Mouse (Mus musculus): Measurements from ENCODE around the gene Itsn1.

Gene Itsn1

DNA sequence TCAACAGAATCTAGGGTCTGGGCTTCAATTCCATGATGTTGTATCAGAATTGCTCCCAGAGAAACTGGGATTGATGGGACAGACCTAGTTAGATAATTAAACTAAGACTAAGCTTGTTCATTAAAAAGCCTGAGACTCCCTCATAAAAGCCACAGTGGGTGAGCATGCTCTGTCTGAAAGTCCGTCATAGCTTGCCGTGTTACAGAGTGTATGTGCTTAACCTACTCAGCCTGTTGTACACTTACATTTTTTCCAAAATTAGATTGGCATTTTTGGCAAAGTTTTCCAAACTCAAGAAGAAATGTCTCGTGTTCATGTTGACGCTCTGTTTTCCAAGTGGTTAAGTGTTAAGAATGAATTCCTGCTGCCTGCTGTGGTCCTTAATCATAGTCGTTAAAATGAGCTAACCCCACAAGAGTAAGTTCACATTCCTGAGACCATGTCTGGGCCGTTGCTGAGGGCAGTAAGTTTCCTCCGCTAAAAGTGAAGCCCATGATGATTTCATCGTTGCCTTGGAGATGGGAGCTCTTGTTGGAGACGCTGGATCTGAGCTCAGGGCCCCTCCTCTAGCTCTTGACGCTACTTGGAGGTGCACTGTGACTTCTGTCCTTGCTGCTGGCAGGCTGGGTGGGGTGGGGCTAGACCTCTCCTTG is 117.1 kb downstream of the Itsn1 start:
- no peak for DNase-seq (ENCODE audit: low read depth, low spot score)

- no peak for DNase-seq (ENCODE audit: low read depth, low spot score)
These were observed 118.6 kb downstream of the Itsn1 start for GRCm38 (mm10) chr16:91847525-91848225.

GRCm38 (mm10) chr16:91848505-91848904 is 119.4 kb downstream of the Itsn1 start:
- DNase-seq (ENCODE audit: low read depth, low spot score) = no peak

DNA sequence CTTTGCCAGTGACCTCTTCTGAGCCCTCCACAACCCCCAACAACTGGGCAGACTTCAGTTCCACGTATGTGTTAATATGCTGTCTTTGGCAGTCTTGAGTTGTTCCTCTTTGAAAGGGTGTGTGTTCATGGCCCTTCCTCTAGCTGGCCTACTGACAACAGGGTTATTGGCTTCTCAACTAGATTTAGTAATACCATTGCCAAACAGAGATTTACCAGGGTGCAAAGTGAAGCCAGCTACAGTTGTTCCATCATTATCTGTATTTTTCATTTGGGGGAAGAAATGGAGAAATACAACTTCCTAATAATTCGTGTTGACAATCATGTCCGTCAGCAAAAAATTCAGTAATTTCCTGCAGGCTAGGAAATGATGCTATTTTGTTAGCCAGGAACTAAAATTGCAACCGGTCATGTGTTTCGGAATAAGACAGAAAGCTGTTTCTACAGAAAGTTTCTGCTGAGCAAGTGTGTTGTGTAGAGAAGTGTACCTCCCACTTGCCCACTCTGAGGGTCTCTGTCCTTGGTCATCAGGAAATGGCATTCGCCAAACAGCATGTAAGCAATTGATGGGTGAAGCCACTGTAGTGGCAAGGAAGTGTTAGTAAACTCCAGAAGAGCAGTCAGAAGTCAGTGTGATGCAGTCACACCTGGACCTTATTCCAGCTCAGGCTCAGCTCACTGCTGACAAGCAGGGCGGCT is 120.0 kb downstream of the Itsn1 start:
- DNase-seq (ENCODE audit: low read depth, low spot score) = no peak

- no peak for DNase-seq (ENCODE audit: low read depth, low spot score)
These were observed 121.1 kb downstream of the Itsn1 start for GRCm38 (mm10) chr16:91850175-91850574.

DNA sequence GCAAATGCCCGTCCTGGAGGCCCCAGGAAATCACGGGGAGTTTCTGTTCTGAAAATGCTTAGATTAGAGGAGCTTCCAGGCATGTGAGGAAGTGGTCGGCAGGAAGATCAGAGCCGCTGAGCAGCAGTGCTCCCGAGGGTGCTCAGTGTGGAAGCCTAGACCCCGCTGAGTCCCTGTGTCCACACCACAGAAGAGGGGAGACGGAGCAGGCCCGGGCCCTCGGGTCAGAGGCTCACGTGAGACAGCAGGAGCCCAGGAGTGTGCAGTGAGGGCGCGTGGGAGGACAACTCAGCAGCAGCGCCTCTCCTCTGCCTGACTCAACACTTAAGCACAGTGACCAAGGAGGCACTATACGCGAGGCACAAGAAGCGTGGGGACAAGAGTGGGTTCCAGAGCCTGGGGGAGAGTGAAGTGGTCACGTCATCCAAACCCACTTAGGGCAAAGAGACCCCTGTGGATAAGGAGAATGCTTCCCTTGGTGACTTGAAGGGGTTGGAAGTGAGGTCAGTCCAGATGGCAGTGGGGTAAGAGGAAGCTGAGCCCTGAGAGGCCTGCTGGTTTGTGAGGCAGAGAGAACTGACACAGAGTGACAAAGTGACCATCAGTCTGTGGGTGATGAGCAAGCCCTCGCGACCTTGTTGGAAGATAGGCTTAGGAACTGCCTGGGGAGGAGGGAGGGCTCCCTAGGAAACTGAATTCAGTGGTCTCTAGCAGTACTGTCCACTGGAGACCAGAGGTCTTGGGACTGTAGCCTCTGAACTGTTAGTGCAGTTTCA is 122.6 kb downstream of the Itsn1 start:
- no peak for DNase-seq (ENCODE audit: low read depth, low spot score)

- DNase-seq (ENCODE audit: low read depth, low spot score) = no peak
These were observed 123.7 kb downstream of the Itsn1 start for GRCm38 (mm10) chr16:91852753-91853152.

- no peak for DNase-seq (ENCODE audit: low read depth, low spot score)
These were observed 124.1 kb downstream of the Itsn1 start for GRCm38 (mm10) chr16:91853223-91853622.

DNA sequence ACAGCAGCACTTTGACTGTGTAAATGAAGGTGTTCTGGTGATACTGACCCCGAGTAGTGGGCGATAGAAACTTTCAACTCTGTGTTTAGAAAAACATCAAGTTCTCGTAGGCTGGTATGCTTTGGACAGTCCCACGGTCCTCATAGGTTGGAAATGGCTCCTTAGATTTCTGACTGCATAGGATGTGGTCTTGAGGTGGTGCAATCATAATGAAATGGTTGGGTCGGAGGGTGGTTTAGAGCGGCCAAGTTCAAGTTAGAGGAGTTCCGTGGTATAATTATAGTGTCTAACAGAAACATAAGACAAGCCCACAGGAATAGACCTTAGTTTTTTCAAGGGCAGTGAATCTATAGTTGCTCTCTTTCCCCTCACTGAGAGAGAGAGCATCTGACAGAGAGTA is 129.6 kb downstream of the Itsn1 start:
- no peak for DNase-seq (ENCODE audit: low read depth, low spot score)

GRCm38 (mm10) chr16:91859203-91859602 is 130.1 kb downstream of the Itsn1 start:
- DNase-seq (ENCODE audit: low read depth, low spot score) = no peak

DNA sequence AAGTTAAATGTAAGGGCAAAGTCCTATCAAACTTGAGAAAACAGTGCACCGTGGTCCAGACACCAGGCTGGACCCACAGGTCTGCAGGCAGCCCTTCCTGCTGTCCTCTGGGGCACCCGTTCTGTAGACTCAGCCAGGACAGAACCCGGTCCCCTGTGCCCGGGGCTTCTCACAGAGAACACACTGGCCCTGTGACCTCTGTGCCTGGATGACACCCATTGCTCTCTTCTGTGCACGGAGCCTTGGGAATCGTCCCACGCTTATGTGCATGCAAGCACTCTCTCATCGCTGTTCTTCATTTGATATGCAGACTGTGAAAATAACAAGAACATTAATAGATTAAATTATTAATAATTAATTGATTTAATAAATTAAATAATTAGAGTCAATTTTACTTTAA is 130.9 kb downstream of the Itsn1 start:
- DNase-seq (ENCODE audit: low read depth, low spot score) = no peak

- DNase-seq (ENCODE audit: low read depth, low spot score) = no peak
These were observed 131.5 kb downstream of the Itsn1 start for GRCm38 (mm10) chr16:91860471-91861125.

DNA sequence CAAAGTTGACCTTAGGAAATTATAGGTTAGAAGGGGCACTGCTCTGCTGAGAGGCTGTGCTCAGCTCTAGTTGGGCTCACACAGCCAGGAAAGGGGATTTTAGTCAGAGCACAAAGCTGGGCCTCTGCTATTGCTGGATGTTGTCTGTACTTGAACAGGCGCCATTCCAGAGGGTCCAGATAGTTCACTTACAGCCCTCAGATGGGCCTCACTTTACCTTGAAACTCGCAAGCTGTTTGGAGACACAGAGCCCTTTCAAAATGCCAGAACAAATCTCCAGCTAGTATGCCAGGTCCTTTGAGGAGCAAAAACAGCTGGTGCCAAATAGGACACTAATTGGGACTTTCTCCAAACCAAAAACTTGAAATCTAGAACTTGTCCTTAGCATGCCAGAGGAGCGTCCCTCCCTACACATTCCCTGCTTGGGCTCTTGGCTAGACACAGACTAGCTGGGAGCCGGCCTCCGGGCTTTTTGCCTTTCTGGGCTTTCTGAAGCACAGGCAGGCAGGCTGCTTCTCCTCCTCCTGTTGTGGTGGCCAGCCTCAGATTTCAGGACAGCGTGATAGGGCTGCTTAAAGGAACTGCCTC is 132.8 kb downstream of the Itsn1 start:
- no peak for DNase-seq (ENCODE audit: low read depth, low spot score)

- DNase-seq (ENCODE audit: low read depth, low spot score) = no peak
These were observed 133.8 kb downstream of the Itsn1 start for GRCm38 (mm10) chr16:91862836-91863235.

GRCm38 (mm10) chr16:91864646-91865332 is 135.7 kb downstream of the Itsn1 start:
- no peak for DNase-seq (ENCODE audit: low read depth, low spot score)

GRCm38 (mm10) chr16:91865570-91866257 is 136.6 kb downstream of the Itsn1 start:
- no peak for DNase-seq (ENCODE audit: low read depth, low spot score)

- DNase-seq (ENCODE audit: low read depth, low spot score) = no peak
These were observed 137.2 kb downstream of the Itsn1 start for GRCm38 (mm10) chr16:91866258-91866634.

GRCm38 (mm10) chr16:91867672-91868071 is 138.6 kb downstream of the Itsn1 start:
- DNase-seq (ENCODE audit: low read depth, low spot score) = no peak

- DNase-seq (ENCODE audit: low read depth, low spot score) = no peak
These were observed 140.1 kb downstream of the Itsn1 start for GRCm38 (mm10) chr16:91868943-91869911.
